Mouse (Mus musculus) lung, embryonic 14.5 days (tissue): ENCODE results near the gene Epm2a. TPM values are rescaled to one million over a fixed set of nuclear protein-coding genes. Genes with fewer than 3 reads are reported as not detected.
A peak's percentile ranks its signal among the peaks of the same experiment; 100 is the strongest.
"Not testable (repeated sequence)": the region's sequence is repeated elsewhere in the genome, so short reads cannot be mapped to it uniquely, and the experiment has no call there.

Experiments used
- ATAC-seq: fragments of 200-750 bp; cut with Nextera tagmentation; 2 replicates; pipeline ENCODE4 v1.8.0; 2017; ENCODE audit warnings: mild to moderate bottlenecking, moderate TSS enrichment, moderate library complexity; ENCODE audit not compliant: insufficient read depth
- DNase-seq: peaks from one replicate; pipeline ENCODE4 v3.0.0-alpha.2; 2015
- H3K27ac ChIP-seq: fragments of 300-500 bp; sonication (generic); 2 replicates; pipeline ENCODE4 v1.5.1; 2014; ENCODE audit warnings: low read depth, mild to moderate bottlenecking, moderate library complexity
- H3K27me3 ChIP-seq: fragments of 300-500 bp; sonication (generic); 2 replicates; pipeline ENCODE4 v1.6.1; 2014; ENCODE audit warnings: low read length, control low read depth; ENCODE audit not compliant: insufficient read depth
- H3K36me3 ChIP-seq: fragments of 300-500 bp; sonication (generic); 2 replicates; pipeline ENCODE4 v1.6.1; 2014; ENCODE audit warnings: control low read depth; ENCODE audit not compliant: insufficient read depth
- H3K4me1 ChIP-seq: fragments of 300-500 bp; sonication (generic); 2 replicates; pipeline ENCODE4 v1.6.1; 2014; ENCODE audit warnings: antibody characterized with exemption, control low read depth; ENCODE audit not compliant: insufficient read depth
- H3K4me2 ChIP-seq: fragments of 300-500 bp; sonication (generic); 2 replicates; pipeline ENCODE4 v1.6.1; 2014; ENCODE audit warnings: mild to moderate bottlenecking
- H3K4me3 ChIP-seq: fragments of 300-500 bp; sonication (generic); 2 replicates; pipeline ENCODE4 v1.5.1; 2014; ENCODE audit warnings: low read depth, low read length
- H3K9ac ChIP-seq: fragments of 300-500 bp; sonication (generic); 2 replicates; pipeline ENCODE4 v1.6.1; 2014
- H3K9me3 ChIP-seq: fragments of 300-500 bp; sonication (generic); 2 replicates; pipeline ENCODE4 v1.6.1; 2016; ENCODE audit warnings: low read depth, low read length, control low read depth
- CTCF ChIP-seq: IDR thresholded peaks from 2 replicates; pipeline ENCODE4 v1.5.1; 2016; ENCODE audit warnings: antibody characterized with exemption, low read depth
- WGBS: fragments of 180-500 bp; shearing (Covaris S2); extraction: QIAGEN DNeasy Blood & Tissue Kit; methylation state at CpG from one replicate; pipeline ENCODE4 v1.1.7; 2014; 5-methylcytosine and 5-hydroxymethylcytosine counted together
- polyA plus RNA-seq: library from polyadenylated mRNA; unstranded; fragments of >200 nt; fragmentation: Nextera tagmentation; extraction: Ambion mirVana; gene quantifications from 2 replicates; pipeline ENCODE4 v1.2.1, GENCODE M21; 2014

Gene Epm2a
- 0.46 and 0.59 TPM in 2 replicates for polyA plus RNA-seq

DNA sequence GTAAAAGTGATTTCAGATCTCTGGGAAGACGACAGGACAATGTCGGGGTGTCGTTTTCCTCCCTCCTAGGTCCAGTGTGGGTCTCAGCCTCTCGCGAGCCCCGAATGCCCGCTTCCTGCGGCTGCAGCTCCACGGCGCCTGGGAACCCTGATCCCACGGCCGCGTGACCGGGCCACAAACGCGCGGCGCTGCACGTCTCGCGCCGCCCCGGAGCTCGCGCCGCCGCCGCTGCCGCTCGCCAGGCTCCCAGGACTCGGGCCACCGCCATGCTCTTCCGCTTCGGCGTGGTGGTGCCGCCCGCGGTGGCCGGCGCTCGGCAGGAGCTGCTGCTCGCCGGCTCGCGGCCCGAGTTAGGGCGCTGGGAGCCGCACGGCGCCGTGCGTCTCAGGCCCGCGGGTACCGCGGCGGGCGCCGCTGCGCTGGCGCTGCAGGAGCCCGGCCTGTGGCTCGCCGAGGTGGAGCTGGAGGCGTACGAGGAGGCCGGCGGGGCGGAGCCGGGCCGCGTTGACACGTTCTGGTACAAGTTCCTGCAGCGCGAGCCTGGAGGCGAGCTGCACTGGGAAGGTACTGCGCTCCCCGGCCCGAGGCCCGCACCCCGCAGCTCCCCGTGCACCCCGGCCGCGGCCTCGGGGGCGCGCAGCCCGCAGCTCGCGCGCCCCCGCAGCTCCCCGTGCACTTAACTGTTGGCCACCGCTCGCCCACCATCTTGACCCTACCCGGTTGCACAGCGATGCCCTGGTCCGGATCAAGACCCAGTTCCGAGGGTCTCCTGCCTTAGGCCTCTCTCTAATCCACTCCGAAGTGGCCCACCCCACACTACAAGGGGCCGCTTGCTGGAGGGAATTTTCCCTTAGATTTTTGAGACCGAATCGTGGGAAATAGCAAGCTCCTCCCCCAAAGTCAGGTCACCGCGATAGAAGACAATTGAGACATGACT, at the start of gene Epm2a:
Gene Epm2a (plus strand): TSS at position 200 of the 937 bp plus-strand sequence.
- Histone ChIP-seq H3K4me2 (peak within 1 kb of the TSS; percentile 74), H3K27ac (peak within 1 kb of the TSS; percentile 97), H3K36me3 (no peaks in the 10 kb centered on the region), H3K27me3 (no peaks in the 10 kb centered on the region), H3K9ac (peak within 1 kb of the TSS; percentile 88), H3K4me1 (no peaks in the 10 kb centered on the region), H3K9me3 (no peaks in the 10 kb centered on the region), H3K4me3 (peak within 1 kb of the TSS; percentile 63)
- TF ChIP-seq CTCF = no peak
- under 1% methylated on average over 102 of the region's 106 CpGs for WGBS
- ATAC-seq = peak; percentile 98
- peak; percentile 91 for DNase-seq

DNA sequence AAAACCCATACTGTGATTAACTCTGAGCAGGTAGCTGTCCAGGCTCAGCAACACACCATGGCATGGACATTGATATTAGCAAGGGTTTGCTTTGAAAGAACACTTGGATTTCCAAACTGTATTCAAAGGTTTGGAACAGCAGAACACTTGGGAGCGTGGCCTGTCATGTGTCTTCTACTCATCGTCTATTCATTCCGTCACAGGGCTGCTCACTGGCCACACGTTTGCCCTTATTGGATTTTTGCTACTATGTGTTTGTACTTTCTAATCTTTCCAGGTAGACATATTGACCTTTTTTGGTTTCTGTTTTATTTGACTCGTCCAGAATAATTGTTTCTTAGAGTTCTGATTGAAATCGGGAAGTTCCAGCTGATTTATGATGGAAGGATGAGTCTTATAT, 44.8 kb upstream of the Epm2a start:
- Histone ChIP-seq H3K27me3 (no peaks in the 10 kb centered on the region), H3K9me3 (no peaks in the 10 kb centered on the region), H3K9ac (no peak overlapping the region), H3K36me3 (peaks cover 23% of the 10 kb centered on the region), H3K4me1 (no peaks in the 10 kb centered on the region), H3K4me3 (no peak overlapping the region), H3K27ac (no peak overlapping the region), H3K4me2 (no peak overlapping the region)
- 87% methylated on average over 6 of the region's 6 CpGs for WGBS
- ATAC-seq (no peak), DNase-seq (no peak)
- no peak for TF ChIP-seq CTCF

DNA sequence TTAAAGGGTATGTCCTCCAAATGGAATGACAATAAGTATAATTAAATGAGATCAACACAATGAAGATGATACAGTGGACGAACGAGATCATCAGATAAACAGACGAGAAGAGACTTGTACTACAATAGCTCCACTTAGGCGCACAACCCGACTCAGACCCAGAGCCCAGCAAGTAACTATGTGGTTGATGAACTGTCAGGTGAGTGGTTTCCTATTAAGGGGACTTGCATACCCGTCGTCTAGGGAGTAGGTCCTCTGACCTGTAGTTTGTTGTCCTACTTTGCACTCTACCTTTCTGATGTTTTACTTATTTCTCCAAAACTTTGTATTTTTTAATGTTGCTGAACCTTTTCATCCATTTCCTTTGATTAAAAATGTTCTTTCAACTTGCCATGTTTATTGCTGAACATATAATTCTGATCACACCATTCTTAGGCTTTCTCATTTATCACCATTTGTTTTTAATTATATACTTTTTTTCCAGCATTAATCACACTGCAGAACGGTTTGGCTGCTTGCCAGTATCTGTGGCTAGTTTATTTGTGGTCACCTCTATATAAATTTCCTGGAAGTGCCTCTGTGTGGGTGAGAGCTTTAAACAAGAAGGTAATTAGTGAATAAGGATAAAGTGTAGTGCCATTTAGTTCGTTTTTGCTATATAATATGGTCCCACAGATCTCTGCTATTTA, 37.7 kb upstream of the Epm2a start:
- peak; percentile 22 for DNase-seq
- no peak; the same call in 1 of the 2 replicates for ATAC-seq
- Histone ChIP-seq H3K27ac (no peak overlapping the region), H3K9ac (no peak overlapping the region), H3K4me3 (no peak overlapping the region), H3K9me3 (no peaks in the 10 kb centered on the region), H3K4me2 (no peak overlapping the region), H3K4me1 (0 out of 2 replicates have a peak, but pooled peaks cover 3% of the 10 kb centered on the region), H3K36me3 (0 out of 2 replicates have a peak, but pooled peaks cover 3% of the 10 kb centered on the region), H3K27me3 (no peaks in the 10 kb centered on the region)
- TF ChIP-seq CTCF = no peak
- 29% methylated on average over 9 of the region's 9 CpGs for WGBS

DNA sequence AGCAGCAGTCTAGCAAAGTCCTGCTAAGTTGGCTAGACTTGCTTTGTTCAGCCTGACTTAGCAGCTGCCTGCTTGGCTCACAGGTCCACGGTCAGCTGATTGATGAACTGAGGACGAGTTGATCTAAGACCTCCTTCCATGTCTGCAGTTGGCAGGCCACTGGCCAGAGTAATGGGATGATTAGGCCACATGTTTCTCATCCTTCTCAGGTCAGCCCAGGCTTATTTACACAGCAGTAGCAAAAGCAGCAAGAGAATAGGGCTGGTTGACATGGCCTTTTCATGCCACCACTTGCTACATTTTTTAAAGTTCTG, 37.2 kb upstream of the Epm2a start:
- ATAC-seq = peak; percentile 95

DNA sequence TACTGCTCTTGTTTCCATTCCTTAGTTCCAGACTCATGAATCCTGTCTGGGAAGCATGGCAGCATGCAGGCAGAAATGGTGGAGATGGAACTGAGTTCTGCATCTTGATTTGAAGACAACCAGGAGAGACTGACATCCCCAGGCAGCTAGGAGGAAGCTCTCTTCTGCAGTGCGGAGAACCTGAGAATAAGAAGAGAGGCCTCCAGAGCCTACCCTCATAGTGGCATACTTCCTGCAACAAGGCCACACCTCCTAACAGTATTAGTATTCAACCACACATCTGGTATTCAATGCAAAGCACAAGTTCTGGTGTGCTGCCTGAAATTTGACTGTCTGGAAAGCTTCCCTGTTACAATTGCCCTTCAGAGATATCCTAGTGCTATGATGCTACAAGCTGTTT, 33.3 kb upstream of the Epm2a start:
- H3K4me2 ChIP-seq = no peak overlapping the region
- WGBS = 92% methylated on average over 1 of the region's 1 CpGs
- H3K9me3 ChIP-seq = no peaks in the 10 kb centered on the region
- no peak overlapping the region for H3K9ac ChIP-seq
- ATAC-seq (no peak), DNase-seq (no peak)
- no peaks in the 10 kb centered on the region for H3K27me3 ChIP-seq
- no peak overlapping the region for H3K27ac ChIP-seq
- no peak for TF ChIP-seq CTCF
- no peak overlapping the region for H3K4me3 ChIP-seq
- 0 out of 2 replicates have a peak, but pooled peaks cover 3% of the 10 kb centered on the region for H3K4me1 ChIP-seq
- H3K36me3 ChIP-seq = 0 out of 2 replicates have a peak, but pooled peaks cover 3% of the 10 kb centered on the region

More for the DNA sequence above, 37.2 kb upstream of the Epm2a start:
- Histone ChIP-seq H3K4me2 (no peak overlapping the region), H3K9ac (no peak overlapping the region), H3K4me3 (no peak overlapping the region), H3K9me3 (no peaks in the 10 kb centered on the region), H3K27ac (no peak overlapping the region), H3K4me1 (0 out of 2 replicates have a peak, but pooled peaks cover 3% of the 10 kb centered on the region), H3K36me3 (0 out of 2 replicates have a peak, but pooled peaks cover 3% of the 10 kb centered on the region), H3K27me3 (no peaks in the 10 kb centered on the region)
- DNase-seq = peak; percentile 92
- WGBS = 17% methylated on average over 2 of the region's 2 CpGs
- TF ChIP-seq CTCF = no peak

DNA sequence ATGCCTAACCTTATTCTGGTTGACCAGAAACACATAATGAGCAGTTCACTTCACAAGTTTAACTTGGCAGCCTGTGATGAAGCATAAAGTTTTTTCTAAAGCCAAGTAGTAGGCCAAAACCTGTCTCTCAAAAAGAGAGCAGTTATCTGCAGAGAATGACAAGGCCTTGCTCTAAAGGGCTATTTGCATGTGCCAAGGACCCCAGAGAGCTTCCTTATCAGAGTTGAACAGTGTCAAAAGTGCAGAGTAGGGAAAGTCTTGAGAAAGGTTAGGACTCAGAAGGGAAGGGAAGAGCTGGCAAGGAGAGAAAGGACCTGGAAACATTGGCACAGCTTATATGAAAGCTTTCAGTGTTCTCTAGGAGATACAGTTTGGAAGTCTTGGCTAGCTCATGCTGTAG, 32.7 kb upstream of the Epm2a start:
- ATAC-seq = no peak
- H3K9ac ChIP-seq = no peak overlapping the region
- H3K4me1 ChIP-seq = 0 out of 2 replicates have a peak, but pooled peaks cover under 1% of the 10 kb centered on the region
- no peaks in the 10 kb centered on the region for H3K9me3 ChIP-seq
- 0 out of 2 replicates have a peak, but pooled peaks cover 3% of the 10 kb centered on the region for H3K36me3 ChIP-seq
- DNase-seq = no peak
- H3K27ac ChIP-seq = no peak overlapping the region
- TF ChIP-seq CTCF = no peak
- no peak overlapping the region for H3K4me2 ChIP-seq
- H3K27me3 ChIP-seq = no peaks in the 10 kb centered on the region
- no peak overlapping the region for H3K4me3 ChIP-seq

DNA sequence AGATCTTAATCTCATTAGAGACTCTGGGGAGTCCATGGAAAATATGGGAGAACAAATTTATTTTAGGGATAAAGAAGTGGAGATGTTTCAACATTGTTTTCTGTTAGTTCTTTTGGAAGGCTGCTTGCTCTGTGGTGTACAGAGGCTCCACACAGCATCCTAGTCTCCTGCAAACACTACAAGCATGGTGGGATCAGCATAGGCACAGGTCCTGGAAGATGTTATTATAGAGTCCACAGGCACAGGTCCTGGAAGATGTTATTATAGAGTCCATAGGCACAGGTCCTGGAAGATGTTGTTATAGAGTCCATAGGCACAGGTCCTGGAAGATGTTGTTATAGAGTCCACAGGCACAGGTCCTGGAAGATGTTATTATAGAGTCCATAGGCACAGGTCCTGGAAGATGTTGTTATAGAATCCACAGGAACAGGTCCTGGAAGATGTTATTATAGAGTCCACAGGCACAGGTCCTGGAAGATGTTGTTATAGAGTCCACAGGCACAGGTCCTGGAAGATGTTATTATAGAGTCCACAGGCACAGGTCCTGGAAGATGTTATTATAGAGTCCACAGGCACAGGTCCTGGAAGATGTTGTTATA, 25.2 kb upstream of the Epm2a start:
- not testable (repeated sequence) for H3K9ac ChIP-seq, ATAC-seq, H3K4me1 ChIP-seq, H3K9me3 ChIP-seq, H3K27ac ChIP-seq, H3K4me2 ChIP-seq, H3K27me3 ChIP-seq, H3K4me3 ChIP-seq, H3K36me3 ChIP-seq
- peak; percentile 17 for DNase-seq
